Mouse (Mus musculus) myocyte (in vitro differentiated cells): Measurements from ENCODE around the gene Antxr1. TPM values are rescaled to one million over a fixed set of nuclear protein-coding genes. Genes with fewer than 3 reads are reported as not detected.

Experiments used
- H3K27me3 ChIP-seq: one replicate; pipeline ENCODE4 v1.6.1; 2011; ENCODE audit not compliant: control insufficient read depth, insufficient read depth, insufficient read length
- H3K36me3 ChIP-seq: one replicate; pipeline ENCODE4 v1.6.1; 2011; ENCODE audit not compliant: control insufficient read depth, insufficient read depth
- H3K4me2 ChIP-seq: one replicate; pipeline ENCODE4 v1.6.1; 2011; ENCODE audit warnings: low read depth, control low read depth
- H3K4me3 ChIP-seq: one replicate; pipeline ENCODE4 v1.5.1; 2011; ENCODE audit warnings: mild to moderate bottlenecking, control low read depth, moderate library complexity
- H3K79me2 ChIP-seq: one replicate; pipeline ENCODE4 v1.6.1; 2011; ENCODE audit not compliant: control insufficient read depth, insufficient read depth
- H3ac ChIP-seq: one replicate; pipeline ENCODE4 v1.6.1; 2011; ENCODE audit not compliant: control insufficient read depth, insufficient read length
- CEBPB ChIP-seq: IDR thresholded peaks from 2 replicates; pipeline ENCODE4 v1.6.1; 2011; ENCODE audit warnings: mild to moderate bottlenecking, moderate library complexity; ENCODE audit not compliant: poor library complexity, insufficient read depth, severe bottlenecking
- E2F4 ChIP-seq: IDR thresholded peaks from one replicate; pipeline ENCODE4 v1.6.1; 2011; ENCODE audit warnings: mild to moderate bottlenecking, control low read depth, moderate library complexity; ENCODE audit not compliant: insufficient read depth
- MAX ChIP-seq: IDR thresholded peaks from one replicate; pipeline ENCODE4 v1.6.1; 2011; ENCODE audit warnings: low read depth, mild to moderate bottlenecking, control low read depth
- MYOD1 ChIP-seq, 3 experiments: IDR thresholded peaks; one replicate each; pipeline ENCODE4 v1.6.1; 2011; ENCODE audit warnings: control low read depth in 2 of 3, low read depth in 2 of 3, mild to moderate bottlenecking in 2 of 3, moderate library complexity in 1 of 3; ENCODE audit not compliant: insufficient read length in 2 of 3, control insufficient read depth in 1 of 3
- MYOG ChIP-seq, 3 experiments: IDR thresholded peaks; one replicate each; pipeline ENCODE4 v1.6.1; 2011; ENCODE audit warnings: control low read depth in 2 of 3, low read depth in 2 of 3, mild to moderate bottlenecking in 2 of 3; ENCODE audit not compliant: insufficient read length in 2 of 3, control insufficient read depth in 1 of 3, insufficient read depth in 1 of 3
- POLR2A ChIP-seq: IDR thresholded peaks from one replicate; pipeline ENCODE4 v1.6.1; 2011; ENCODE audit warnings: low read depth, mild to moderate bottlenecking, control low read depth, moderate library complexity; ENCODE audit not compliant: insufficient read length
- POLR2AphosphoS2 ChIP-seq: IDR thresholded peaks from one replicate; pipeline ENCODE4 v1.6.1; 2011; ENCODE audit warnings: low read depth, control low read depth; ENCODE audit not compliant: insufficient read length
- REST ChIP-seq: IDR thresholded peaks from one replicate; pipeline ENCODE4 v1.6.1; 2011; ENCODE audit warnings: mild to moderate bottlenecking, control low read depth, moderate library complexity; ENCODE audit not compliant: insufficient read depth, insufficient read length
- SRF ChIP-seq: IDR thresholded peaks from one replicate; pipeline ENCODE4 v1.6.1; 2011; ENCODE audit warnings: low read depth; ENCODE audit not compliant: control insufficient read depth, insufficient read length
- TCF12 ChIP-seq: IDR thresholded peaks from one replicate; pipeline ENCODE4 v1.6.1; 2011; ENCODE audit warnings: mild to moderate bottlenecking, control low read depth; ENCODE audit not compliant: poor library complexity, insufficient read depth, severe bottlenecking
- TCF3 ChIP-seq: IDR thresholded peaks from one replicate; pipeline ENCODE4 v1.6.1; 2011; ENCODE audit warnings: low read depth, control low read depth; ENCODE audit not compliant: insufficient read length
- USF1 ChIP-seq: IDR thresholded peaks from one replicate; pipeline ENCODE4 v1.6.1; 2011; ENCODE audit warnings: low read depth, mild to moderate bottlenecking, control low read depth, moderate library complexity
- polyA plus RNA-seq: library from polyadenylated mRNA; unstranded; fragments of >200 nt; fragmentation: generic; extraction: Trizol; gene quantifications from one replicate; pipeline ENCODE4 v1.2.1, GENCODE M21; 2012; ENCODE audit warnings: missing spikeins

Gene Antxr1
- polyA plus RNA-seq, 1 experiment = 8.6 TPM

DNA sequence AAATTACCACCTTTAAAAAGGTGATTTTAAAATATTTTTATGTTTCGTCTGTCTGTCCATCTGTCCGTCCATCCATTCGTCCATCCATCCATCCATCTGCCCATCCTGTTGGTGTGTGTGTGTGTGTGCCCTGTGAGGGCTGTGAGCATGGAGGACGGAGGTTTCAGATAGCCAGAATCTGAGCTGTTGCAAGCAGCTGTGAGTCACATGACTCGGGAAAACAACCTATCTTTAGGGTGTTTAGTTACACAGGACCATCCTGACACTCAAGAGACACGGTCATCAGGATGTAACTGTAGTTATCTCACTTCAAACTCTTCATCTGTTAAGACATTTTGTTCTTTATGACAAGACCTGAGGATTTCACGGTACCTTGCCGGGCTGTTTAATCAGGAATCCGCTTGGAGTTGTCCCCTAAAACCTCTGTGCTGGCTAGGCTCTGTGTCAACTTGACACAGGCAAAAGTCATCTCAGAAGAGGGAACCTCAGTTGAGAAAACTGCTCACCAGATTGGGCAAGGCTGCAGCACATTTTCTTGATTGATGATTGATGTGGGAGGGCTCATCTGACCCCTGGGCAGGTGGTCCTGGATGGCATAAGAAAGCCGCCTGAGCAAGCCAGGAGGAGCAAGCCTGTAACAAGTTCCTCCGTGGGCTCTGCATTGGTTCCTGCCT lies 231.4 kb downstream of the Antxr1 start, which contains the start of gene D6Ertd527e:
TSS of gene D6Ertd527e (plus strand) at position 624 of the 674 bp plus-strand sequence.
- Histone ChIP-seq H3K27me3 (no peaks in the 10 kb centered on the region), H3K4me3 (no peak within 1 kb of the TSS), H3K4me2 (peak within 1 kb of the TSS; percentile 27), H3K36me3 (no peaks in the 10 kb centered on the region), H3ac (no peak within 1 kb of the TSS), H3K79me2 (no peaks in the 10 kb centered on the region)
- peak; percentile 62 for TF ChIP-seq USF1
- TF ChIP-seq MYOG (IDR thresholded peaks at IDR 0.05; ENCODE audit: control insufficient read depth in 1 of 3, insufficient read depth in 1 of 3, insufficient read length in 2 of 3, low read depth in 2 of 3) = no peak

DNA sequence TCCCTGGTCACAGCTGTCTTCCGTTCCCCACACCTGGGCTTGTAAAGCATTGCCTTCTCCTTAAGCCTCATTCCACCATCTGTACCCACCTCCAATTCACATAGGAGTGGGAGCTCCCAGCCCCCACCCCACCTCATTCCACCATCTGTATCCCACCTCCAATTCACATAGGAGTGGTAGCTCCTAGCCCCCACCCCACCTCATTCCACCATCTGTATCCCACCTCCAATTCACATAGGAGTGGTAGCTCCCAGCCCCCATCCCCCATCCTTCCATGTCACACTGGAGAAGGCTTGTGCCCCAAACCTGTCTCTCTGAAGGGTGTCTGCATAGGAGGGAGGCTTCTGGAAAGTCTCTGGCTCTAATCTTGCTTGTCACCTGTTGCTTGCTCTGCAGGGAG lies 232.3 kb downstream of the Antxr1 start:
- Histone ChIP-seq H3K4me3 (no peak overlapping the region), H3K36me3 (no peaks in the 10 kb centered on the region), H3ac (no peak overlapping the region), H3K27me3 (no peaks in the 10 kb centered on the region), H3K79me2 (no peaks in the 10 kb centered on the region), H3K4me2 (no peak overlapping the region)
- no peak for TF ChIP-seq TCF12
- TF ChIP-seq POLR2A = no peak
- no peak for TF ChIP-seq E2F4
- no peak for TF ChIP-seq TCF3
- TF ChIP-seq POLR2AphosphoS2 = no peak
- no peak for TF ChIP-seq REST
- TF ChIP-seq CEBPB = no peak
- TF ChIP-seq MYOG (IDR thresholded peaks at IDR 0.05; ENCODE audit: control insufficient read depth in 1 of 3, insufficient read depth in 1 of 3, insufficient read length in 2 of 3, low read depth in 2 of 3) = no peak
- no peak for TF ChIP-seq MYOD1 (IDR thresholded peaks at IDR 0.05; ENCODE audit: control insufficient read depth in 1 of 3, insufficient read length in 2 of 3, low read depth in 2 of 3)
- no peak for TF ChIP-seq MAX
- TF ChIP-seq USF1 = no peak
- TF ChIP-seq SRF = no peak

DNA sequence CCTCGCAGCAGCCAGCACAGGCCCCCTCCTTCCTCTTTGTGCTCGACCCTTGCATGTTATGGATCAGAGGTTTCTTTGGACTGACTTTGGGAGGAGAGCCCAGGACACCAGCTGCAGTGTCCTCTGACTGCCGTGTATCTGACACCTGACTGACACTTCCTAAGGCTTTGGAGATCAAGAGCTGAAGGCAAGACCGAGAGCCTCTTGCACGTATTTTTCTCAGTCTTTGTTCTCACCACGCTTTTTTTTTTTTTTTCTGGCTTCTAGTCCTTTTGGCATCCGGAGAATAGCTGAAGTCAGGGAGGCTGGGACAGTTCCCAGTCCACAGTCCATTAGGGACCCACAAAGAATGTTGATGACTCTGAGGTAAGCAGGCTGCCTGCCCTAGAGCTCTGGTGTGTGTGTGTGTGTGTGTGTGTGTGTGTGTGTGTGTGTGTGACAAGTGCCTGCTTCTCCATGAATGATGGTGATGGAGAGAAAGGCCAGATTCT lies 233.2 kb downstream of the Antxr1 start:
- no peak overlapping the region for H3ac ChIP-seq
- H3K4me2 ChIP-seq = no peak overlapping the region
- no peaks in the 10 kb centered on the region for H3K27me3 ChIP-seq
- H3K36me3 ChIP-seq = no peaks in the 10 kb centered on the region
- no peak for TF ChIP-seq POLR2A
- no peak overlapping the region for H3K4me3 ChIP-seq
- H3K79me2 ChIP-seq = no peaks in the 10 kb centered on the region

DNA sequence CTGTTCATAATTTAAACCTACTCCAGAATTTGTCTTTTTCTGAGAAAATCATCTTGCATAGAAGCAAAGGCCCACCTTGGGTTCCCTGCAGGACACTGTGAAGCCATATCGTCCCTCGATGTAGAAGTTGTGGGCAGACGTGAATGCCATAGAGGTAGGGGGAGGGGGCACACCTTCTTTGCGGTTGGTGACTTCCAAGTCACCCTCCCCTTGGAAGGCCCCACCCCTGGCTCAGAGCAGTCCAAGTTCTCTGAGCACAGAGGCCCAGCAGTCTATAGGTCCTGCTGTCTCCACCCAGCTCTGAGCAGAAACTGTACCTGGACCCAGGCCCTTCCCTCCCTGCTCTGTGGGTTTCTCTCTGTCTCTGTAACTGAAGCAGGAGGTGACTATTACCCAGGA lies 233.7 kb downstream of the Antxr1 start:
- no peak for TF ChIP-seq REST
- no peak for TF ChIP-seq TCF3
- no peak for TF ChIP-seq SRF
- TF ChIP-seq POLR2AphosphoS2 = no peak
- TF ChIP-seq POLR2A = no peak
- no peak for TF ChIP-seq MYOG (IDR thresholded peaks at IDR 0.05; ENCODE audit: control insufficient read depth in 1 of 3, insufficient read depth in 1 of 3, insufficient read length in 2 of 3, low read depth in 2 of 3)
- TF ChIP-seq MAX = no peak
- TF ChIP-seq TCF12 = no peak
- TF ChIP-seq MYOD1 (IDR thresholded peaks at IDR 0.05; ENCODE audit: control insufficient read depth in 1 of 3, insufficient read length in 2 of 3, low read depth in 2 of 3) = no peak
- TF ChIP-seq E2F4 = no peak
- TF ChIP-seq USF1 = no peak
- Histone ChIP-seq H3K4me2 (peak overlapping the region; percentile 21), H3ac (no peak overlapping the region)

DNA sequence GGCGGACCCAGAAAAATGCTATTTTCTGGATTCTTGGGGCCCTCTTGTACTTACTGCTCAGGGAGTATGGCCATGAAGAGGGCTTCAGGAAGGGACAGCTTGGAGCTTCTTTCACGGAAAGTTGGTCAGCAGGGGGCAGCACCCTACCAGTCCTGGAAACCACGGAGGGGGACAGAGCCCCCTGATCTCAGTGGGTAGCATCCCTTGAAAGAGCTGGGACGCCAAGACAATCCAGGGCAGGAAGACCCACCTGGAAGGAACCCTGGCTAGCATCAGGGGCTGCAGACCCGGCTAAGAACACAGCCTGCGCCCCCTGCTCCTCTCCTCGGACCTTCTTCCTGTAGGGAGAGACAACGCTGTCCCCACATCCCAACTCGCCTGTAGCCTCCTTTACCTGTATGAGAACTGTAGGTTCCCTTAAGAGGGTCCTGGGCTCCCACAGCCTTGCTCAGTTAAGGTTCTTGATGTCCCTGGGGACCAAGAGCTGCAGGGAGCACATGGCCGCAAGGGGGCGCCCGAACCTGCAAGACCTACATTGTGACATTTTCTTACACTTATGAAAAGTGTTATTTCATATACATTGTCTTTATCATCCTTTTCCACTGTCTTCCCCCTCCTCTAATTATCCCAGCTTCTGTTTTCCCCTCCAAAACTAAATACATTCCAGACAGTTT lies 234.2 kb downstream of the Antxr1 start:
- Histone ChIP-seq H3K4me2 (peak overlapping the region; percentile 86), H3K27me3 (no peaks in the 10 kb centered on the region), H3K36me3 (no peaks in the 10 kb centered on the region), H3K4me3 (no peak overlapping the region), H3ac (no peak overlapping the region), H3K79me2 (no peaks in the 10 kb centered on the region)
- TF ChIP-seq REST (no peak), MYOD1 (IDR thresholded peaks at IDR 0.05; ENCODE audit: control insufficient read depth in 1 of 3, insufficient read length in 2 of 3, low read depth in 2 of 3) (no peak), MYOG (IDR thresholded peaks at IDR 0.05; ENCODE audit: control insufficient read depth in 1 of 3, insufficient read depth in 1 of 3, insufficient read length in 2 of 3, low read depth in 2 of 3) (no peak), SRF (no peak), POLR2A (no peak), CEBPB (no peak), POLR2AphosphoS2 (no peak), TCF3 (no peak), MAX (no peak), USF1 (no peak), TCF12 (no peak), E2F4 (no peak)

More for the DNA sequence above, 233.7 kb downstream of the Antxr1 start:
- Histone ChIP-seq H3K4me3 (no peak overlapping the region), H3K27me3 (no peaks in the 10 kb centered on the region), H3K79me2 (no peaks in the 10 kb centered on the region), H3K36me3 (no peaks in the 10 kb centered on the region)
